Mouse (Mus musculus): ENCODE results near the gene Alx3.

The Alx3 gene

GRCm38 (mm10) chr3:107582875-107583767, 11.7 kb upstream of the Alx3 start:
- no peak for DNase-seq (ENCODE audit: low spot score)

DNA sequence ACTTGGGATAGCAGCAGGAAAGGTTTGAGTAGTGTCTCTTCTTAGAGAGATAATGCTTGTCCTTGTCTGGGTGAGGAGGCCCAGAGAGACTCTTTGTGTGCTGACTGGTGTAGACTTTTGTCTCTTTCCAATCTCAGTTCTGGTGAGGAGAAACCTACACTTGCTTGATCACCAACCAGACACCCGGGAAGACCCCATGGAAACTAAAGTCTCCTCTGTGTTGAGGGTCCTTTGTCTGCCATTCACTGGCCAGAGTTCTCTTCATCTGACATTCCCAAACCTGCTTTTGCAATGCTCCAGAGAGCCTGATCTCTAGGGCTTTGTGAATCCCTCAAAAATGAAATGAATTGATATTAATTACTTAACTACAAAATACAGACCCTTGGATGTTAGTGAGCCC, 10.9 kb upstream of the Alx3 start:
- no peak for DNase-seq (ENCODE audit: low spot score)

DNA sequence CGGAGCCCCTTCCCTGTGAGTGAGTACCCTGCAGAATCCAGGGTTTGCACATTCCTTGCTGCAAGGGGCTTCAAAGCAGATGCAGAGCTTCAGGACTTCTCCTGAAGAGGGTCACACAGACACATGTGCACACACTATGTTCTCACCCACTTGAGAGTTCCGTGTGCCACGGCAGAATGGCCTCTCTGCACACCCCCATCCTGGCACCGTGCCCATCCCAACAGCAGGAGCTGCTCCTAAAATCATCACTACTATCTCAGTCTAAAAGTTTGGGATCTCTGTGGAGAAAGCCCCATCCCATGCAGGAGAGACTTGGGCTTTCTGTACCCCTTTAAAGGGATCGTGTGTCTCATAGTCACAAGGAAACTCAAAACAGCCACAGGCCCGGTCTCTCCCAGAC, 8.3 kb upstream of the Alx3 start:
- no peak for DNase-seq (ENCODE audit: low spot score)

DNA sequence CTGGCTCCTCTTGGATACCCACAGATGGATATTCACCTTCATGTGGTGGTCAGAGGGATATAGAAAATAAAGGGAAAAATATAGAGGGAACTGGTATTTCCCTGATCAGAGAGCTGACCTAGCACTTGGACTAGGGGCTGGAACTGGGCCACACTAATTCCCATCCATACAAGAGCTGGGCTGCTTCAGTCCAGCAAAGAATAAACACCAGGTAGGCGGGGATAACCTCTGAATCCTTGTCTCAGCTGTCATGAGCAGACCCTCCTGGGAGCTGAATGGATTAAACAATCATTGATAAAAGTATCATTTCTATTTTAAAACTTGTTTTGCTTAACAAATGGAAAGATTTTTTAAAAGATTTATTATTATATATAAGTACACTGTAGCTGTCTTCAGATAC, 3.2 kb upstream of the Alx3 start:
- DNase-seq (ENCODE audit: low spot score), result no peak

- no peak for DNase-seq (ENCODE audit: low spot score)
These were observed 1.2 kb upstream of the Alx3 start for GRCm38 (mm10) chr3:107593632-107594031.

- no peak for DNase-seq (ENCODE audit: low spot score)
These were observed 570 bp downstream of the Alx3 start for GRCm38 (mm10) chr3:107595264-107595937.

- no peak for DNase-seq (ENCODE audit: low spot score)
These were observed 1.2 kb downstream of the Alx3 start for GRCm38 (mm10) chr3:107595938-107596461.

DNA sequence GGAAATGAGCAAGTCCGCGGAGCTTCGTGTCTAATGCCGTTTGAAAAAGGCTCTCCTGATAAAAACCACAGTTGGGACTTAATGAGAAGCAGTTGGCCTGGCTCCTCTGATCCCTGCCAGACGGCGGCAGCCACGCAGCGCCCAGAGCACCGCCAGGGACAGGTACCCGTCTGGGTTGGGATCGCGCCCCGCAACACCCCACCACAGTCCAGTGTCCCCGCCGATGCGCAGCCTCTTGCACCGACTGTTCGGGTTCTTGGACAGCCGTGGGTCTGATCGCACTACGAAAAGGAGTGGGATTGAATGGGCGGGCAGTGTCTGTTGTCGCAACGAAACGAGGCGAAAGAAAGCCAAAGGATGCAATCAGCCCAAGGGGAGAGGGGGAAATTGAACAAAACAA, 1.7 kb downstream of the Alx3 start:
- DNase-seq (ENCODE audit: low spot score), result peak; percentile 40

DNA sequence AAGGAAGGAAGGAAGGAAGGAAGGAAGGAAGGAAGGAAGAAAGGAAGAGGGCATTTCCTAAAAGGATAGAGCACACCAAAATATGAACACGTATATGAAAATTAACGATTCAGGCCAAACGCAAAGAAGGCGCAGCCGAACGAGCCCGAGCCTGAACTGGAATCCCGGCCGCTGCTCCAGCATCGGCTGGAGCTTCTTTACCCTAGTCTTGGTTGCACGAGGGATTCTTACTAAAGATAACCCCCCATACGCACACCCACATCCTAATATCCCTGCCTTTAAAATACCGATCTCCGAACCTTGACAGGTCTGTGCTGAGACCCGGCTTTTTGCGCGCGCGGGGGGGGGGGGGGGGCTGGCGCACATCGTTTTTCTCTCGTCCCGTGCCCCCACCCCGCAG, 2.3 kb downstream of the Alx3 start:
- DNase-seq (ENCODE audit: low spot score), result no peak

GRCm38 (mm10) chr3:107597586-107598389, 3.0 kb downstream of the Alx3 start:
- DNase-seq (ENCODE audit: low spot score), result no peak

GRCm38 (mm10) chr3:107600127-107600526, 5.3 kb downstream of the Alx3 start:
- no peak for DNase-seq (ENCODE audit: low spot score)

DNA sequence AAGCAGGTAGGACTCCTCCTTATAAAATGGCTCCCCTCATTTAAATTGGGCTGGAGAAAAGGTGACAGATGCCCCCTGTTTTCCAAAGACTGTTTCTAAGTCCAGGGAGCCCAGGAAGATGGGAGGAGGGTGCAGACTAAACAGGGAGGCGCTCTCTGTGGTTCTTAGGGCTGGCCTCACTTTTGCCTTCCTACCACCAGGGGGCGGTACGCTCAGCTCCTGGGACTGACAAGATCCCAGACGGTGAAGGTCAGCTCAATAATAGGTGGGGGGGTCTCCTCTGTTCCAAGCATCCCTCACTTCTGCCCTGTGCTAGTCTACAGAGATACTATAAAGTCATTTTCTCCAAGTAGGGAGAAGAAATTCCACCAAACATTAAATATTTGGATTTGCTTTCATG, 10.5 kb downstream of the Alx3 start:
- no peak for DNase-seq (ENCODE audit: low spot score)

- no peak for DNase-seq (ENCODE audit: low spot score)
These were observed 12.4 kb downstream of the Alx3 start for GRCm38 (mm10) chr3:107607221-107607620.

- DNase-seq (ENCODE audit: low spot score), result peak; percentile 38
These were observed 14.0 kb downstream of the Alx3 start for GRCm38 (mm10) chr3:107608808-107609207.

DNA sequence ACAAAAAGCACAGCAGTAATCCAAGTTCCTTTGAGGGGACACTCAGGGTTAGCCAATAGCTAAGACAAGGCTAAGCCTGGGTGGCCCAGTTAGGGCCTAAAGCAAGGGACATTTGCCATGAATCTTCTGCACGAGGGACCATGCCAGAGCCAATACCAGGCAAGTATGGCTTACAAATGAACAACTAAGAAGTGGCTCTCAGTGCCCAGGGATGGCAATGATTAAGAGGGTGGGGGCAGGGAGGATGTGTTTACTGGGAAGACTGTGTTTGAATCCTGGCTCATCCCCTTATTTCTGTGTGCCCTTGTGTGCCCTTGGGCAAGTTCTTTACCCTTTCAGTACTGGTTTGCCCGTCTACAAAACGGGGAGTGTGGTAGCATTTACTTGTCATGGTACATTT, 14.5 kb downstream of the Alx3 start:
- no peak for DNase-seq (ENCODE audit: low spot score)

DNA sequence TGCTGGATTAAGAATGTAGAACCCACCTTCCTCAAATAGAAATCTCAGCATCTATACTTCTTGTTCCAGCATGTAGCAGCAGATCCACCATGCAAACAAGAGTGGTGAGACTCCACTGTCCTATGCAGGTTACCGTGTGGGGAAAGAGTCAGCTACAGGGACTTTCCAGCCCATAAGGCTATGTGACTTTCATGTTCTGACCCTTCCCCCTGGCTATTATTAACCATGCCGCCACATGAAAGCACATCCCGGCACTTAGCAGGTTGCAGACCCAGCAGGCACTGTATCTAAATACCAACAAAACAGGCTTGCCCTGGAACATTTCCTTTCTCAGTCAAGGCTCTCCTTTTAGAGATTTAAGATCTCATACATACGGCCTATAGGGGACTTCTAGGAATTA, 16.6 kb downstream of the Alx3 start:
- no peak for DNase-seq (ENCODE audit: low spot score)

DNA sequence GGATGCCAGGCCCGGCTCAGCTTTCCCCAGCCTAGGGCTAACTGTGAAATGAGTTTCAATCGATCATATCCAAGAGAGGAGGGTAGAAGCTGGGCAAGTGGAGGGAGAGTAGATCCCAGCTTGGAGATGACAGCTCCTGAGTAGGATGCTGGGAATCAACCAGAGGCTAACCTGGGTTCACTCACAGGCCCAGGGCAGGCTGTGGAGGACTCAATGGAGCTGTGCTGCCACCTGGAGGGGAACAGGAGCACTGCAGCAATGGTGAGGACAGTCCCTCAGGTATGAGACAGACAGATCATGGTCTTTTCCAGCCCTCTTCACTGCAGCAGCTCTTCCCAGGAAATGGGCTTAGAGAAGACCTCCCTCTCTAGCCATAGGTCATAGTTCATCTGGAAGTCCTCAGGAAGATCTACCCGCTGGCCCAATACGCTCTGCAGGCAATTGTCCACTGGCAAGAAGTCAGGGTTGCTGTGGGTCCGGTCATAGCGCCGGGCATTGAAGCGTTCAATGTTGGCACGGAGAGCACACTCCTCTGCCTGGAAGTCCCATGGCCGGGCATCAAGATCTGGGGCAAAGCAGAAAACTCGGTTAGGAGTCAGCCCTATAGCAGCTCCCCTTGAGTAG, 18.2 kb downstream of the Alx3 start:
- DNase-seq (ENCODE audit: low spot score), result peak; percentile 42

DNA sequence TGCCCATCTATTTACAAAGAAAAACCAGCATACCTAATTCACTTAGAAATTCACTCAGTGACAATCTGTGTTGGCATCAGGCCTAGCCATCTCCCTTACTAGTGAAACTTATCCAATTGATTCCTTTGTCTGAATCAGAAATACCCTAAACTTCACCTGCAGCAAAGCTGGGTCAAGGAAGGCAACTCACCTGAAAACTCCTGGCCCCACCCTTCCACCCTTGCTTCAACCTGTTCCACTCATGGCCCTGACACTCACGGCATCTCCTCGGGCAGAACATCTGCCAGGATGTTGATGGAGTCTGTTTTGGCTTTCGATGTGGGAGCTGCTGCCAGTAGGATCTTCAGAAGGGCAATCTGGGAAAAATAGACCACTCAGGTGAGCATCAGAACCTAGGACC, 23.0 kb downstream of the Alx3 start:
- no peak for DNase-seq (ENCODE audit: low spot score)

DNA sequence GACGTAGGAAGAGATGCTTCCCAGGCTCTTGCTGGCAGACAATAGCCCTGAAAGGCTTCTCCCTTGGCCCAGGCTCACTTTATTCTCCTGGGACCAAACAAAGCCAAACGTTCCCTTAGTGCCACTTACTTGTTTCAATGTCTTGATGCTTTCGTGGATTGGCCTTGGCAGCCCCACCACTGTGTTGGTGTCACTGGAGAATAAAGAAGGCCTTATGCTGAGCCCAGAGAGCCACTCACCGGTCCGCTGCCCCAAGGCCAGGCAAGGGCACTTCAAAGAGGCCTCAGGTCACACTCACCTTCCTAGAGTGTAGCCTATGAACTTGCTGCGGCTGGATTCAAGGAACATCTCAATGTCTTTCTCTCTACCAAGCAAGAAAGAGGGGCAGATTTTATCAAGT, 25.1 kb downstream of the Alx3 start:
- no peak for DNase-seq (ENCODE audit: low spot score)

GRCm38 (mm10) chr3:107621286-107622075, 26.6 kb downstream of the Alx3 start:
- DNase-seq (ENCODE audit: low spot score), result no peak

- DNase-seq (ENCODE audit: low spot score), result no peak
These were observed 27.7 kb downstream of the Alx3 start for GRCm38 (mm10) chr3:107622537-107622936.

Measured in yolk sac, embryonic 10.5 days (tissue).